Mouse (Mus musculus): ENCODE measurements around the gene Cnr2. TPM values are rescaled to one million over a fixed set of nuclear protein-coding genes. Genes with fewer than 3 reads are reported as not detected.
A peak's percentile ranks its signal among the peaks of the same experiment; 100 is the strongest.

The Cnr2 gene
- total and polyA plus RNA-seq, 3 experiments = 0.23 to 0.88 (median 0.59) TPM

DNA sequence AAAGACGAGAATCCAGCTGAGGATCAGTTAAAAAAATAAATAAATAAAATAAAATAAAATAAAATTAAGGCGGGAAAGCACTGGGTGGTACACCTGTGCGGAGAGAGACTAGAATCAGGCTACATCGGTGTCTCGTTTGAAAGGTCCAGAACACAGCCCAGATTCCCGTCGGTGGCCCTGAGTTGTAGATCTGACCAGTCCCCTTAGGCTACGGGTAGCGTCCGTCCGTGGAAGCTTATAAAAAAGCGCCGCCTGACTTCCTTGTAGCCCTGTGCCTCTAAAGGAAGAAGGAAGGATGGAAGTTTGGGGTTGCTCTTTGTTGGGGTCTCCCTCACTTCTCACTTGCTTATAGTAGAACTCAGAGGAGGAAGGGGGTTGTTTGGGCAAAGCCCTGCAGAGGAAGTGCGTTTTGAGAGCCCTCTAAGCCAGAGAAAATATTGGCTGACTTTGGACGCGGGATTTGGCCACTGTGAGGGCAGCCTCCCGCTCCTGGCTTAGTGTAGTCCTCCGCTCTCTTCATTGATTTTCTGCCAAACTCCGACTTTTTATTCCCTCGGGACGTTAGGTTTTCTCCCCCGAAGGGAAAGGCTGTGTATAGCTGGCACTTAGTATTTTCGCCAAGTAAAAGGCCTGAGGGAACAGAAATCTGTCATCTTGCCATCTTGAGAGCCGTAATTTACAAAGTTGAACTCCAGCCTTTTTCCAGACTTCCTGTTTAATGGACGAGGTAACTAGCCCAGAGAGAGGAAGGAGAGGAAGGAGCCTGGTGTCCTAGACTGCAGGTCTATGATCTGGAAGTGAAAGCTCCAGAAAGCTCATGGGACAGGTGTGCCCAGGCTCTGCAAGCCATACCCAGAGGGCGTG, 26.3 kb downstream of the Cnr2 start:
- TF ChIP-seq EP300 (IDR thresholded peaks at IDR 0.05; ENCODE audit: insufficient read depth, low read depth, low read length) (no peak), CTCF (IDR thresholded peaks at IDR 0.05) (no peak), POLR2A (IDR thresholded peaks at IDR 0.05; ENCODE audit: insufficient read depth, low read depth, low read length) (no peak)
- H3K27ac ChIP-seq = peak overlapping the region; percentile 83
- H3K4me3 ChIP-seq = peak overlapping the region; percentile 84
- H3K4me1 ChIP-seq (ENCODE audit: control insufficient read depth, insufficient read depth, low read length) = peaks cover 3% of the 10 kb centered on the region
- intact Hi-C loops (cut with DNase I) = loop anchor here (2.0 to 5.0 kb wide), 3 partner anchors 25 to 119 kb away; partner anchors contain the start of genes Gale and Hmgcl
- H3K27me3 ChIP-seq (ENCODE audit: control insufficient read depth, insufficient read depth, low read length) = no peaks in the 10 kb centered on the region
- H3K79me2 ChIP-seq (replicated peaks; ENCODE audit: control insufficient read depth, insufficient read depth, low read length) = no peaks in the 10 kb centered on the region
- WGBS = 7% methylated on average over 26 of the region's 26 CpGs
- peak; percentile 52 for DNase-seq
- H3K36me3 ChIP-seq (ENCODE audit: control insufficient read depth, insufficient read depth, low read length) = no peaks in the 10 kb centered on the region
- H3K9ac ChIP-seq (ENCODE audit: low read depth, low read length) = peak overlapping the region; percentile 82

DNA sequence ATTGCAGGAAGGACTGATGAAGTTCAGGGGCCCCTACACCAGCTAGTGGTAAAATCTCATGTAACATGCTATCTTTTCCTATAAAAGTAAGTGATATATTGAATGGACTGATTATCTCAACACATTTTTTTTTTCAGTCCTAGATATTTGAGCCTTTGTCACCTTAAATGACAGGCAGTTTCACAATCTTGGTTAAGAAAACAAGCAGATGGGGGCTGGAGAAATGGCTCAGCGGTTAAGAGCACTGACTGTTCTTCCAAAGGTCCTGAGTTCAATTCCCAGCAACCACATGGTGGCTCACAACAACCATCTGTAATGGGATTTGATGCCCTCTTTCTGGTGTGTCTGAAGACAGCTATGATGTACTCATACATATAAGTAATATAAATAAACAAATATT, 27.0 kb downstream of the Cnr2 start:
- peaks cover 3% of the 10 kb centered on the region for H3K4me1 ChIP-seq (ENCODE audit: control insufficient read depth, insufficient read depth, low read length)
- DNase-seq = no peak
- H3K79me2 ChIP-seq (replicated peaks; ENCODE audit: control insufficient read depth, insufficient read depth, low read length) = no peaks in the 10 kb centered on the region
- peak overlapping the region; percentile 84; the same call in 1 of the 2 replicates for H3K4me3 ChIP-seq
- TF ChIP-seq EP300 (IDR thresholded peaks at IDR 0.05; ENCODE audit: insufficient read depth, low read depth, low read length) = no peak
- TF ChIP-seq POLR2A (IDR thresholded peaks at IDR 0.05; ENCODE audit: insufficient read depth, low read depth, low read length) = no peak
- no peak for TF ChIP-seq CTCF (IDR thresholded peaks at IDR 0.05)
- H3K9ac ChIP-seq (ENCODE audit: low read depth, low read length) = no peak overlapping the region
- peak overlapping the region; percentile 83 for H3K27ac ChIP-seq
- WGBS = 76% methylated on average over 1 of the region's 1 CpGs
- no peaks in the 10 kb centered on the region for H3K27me3 ChIP-seq (ENCODE audit: control insufficient read depth, insufficient read depth, low read length)
- intact Hi-C loops (cut with DNase I) = loop anchor here (5.0 kb wide), 1 partner anchor 120 kb away; no protein-coding TSS in a partner anchor
- H3K36me3 ChIP-seq (ENCODE audit: control insufficient read depth, insufficient read depth, low read length) = no peaks in the 10 kb centered on the region

- H3K27ac ChIP-seq = no peak overlapping the region
- TF ChIP-seq POLR2A (IDR thresholded peaks at IDR 0.05; ENCODE audit: insufficient read depth, low read depth, low read length) (no peak), EP300 (IDR thresholded peaks at IDR 0.05; ENCODE audit: insufficient read depth, low read depth, low read length) (no peak), CTCF (IDR thresholded peaks at IDR 0.05) (no peak)
- H3K79me2 ChIP-seq (replicated peaks; ENCODE audit: control insufficient read depth, insufficient read depth, low read length) = no peaks in the 10 kb centered on the region
- H3K4me3 ChIP-seq = no peak overlapping the region
- no peak for DNase-seq
- H3K27me3 ChIP-seq (ENCODE audit: control insufficient read depth, insufficient read depth, low read length) = no peaks in the 10 kb centered on the region
- intact Hi-C loops (cut with DNase I) = loop anchor here (5.0 kb wide), 1 partner anchor 122 kb away; no protein-coding TSS in a partner anchor
- peaks cover 2% of the 10 kb centered on the region; the same call in 1 of the 2 replicates for H3K4me1 ChIP-seq (ENCODE audit: control insufficient read depth, insufficient read depth, low read length)
- no peaks in the 10 kb centered on the region for H3K36me3 ChIP-seq (ENCODE audit: control insufficient read depth, insufficient read depth, low read length)
- no peak overlapping the region for H3K9ac ChIP-seq (ENCODE audit: low read depth, low read length)
- WGBS = 83% methylated on average over 2 of the region's 2 CpGs
Observed at GRCm38 (mm10) chr4:135924418-135924817, 29.2 kb downstream of the Cnr2 start.

GRCm38 (mm10) chr4:135925341-135925740, 30.1 kb downstream of the Cnr2 start:
- no peak for DNase-seq
- Histone ChIP-seq H3K4me3 (no peak overlapping the region), H3K36me3 (ENCODE audit: control insufficient read depth, insufficient read depth, low read length) (no peaks in the 10 kb centered on the region), H3K79me2 (replicated peaks; ENCODE audit: control insufficient read depth, insufficient read depth, low read length) (no peaks in the 10 kb centered on the region), H3K27ac (no peak overlapping the region), H3K4me1 (ENCODE audit: control insufficient read depth, insufficient read depth, low read length) (peaks cover 2% of the 10 kb centered on the region; the same call in 1 of the 2 replicates), H3K9ac (ENCODE audit: low read depth, low read length) (no peak overlapping the region), H3K27me3 (ENCODE audit: control insufficient read depth, insufficient read depth, low read length) (no peaks in the 10 kb centered on the region)
- no peak for TF ChIP-seq CTCF (IDR thresholded peaks at IDR 0.05)
- no peak for TF ChIP-seq POLR2A (IDR thresholded peaks at IDR 0.05; ENCODE audit: insufficient read depth, low read depth, low read length)
- no peak for TF ChIP-seq EP300 (IDR thresholded peaks at IDR 0.05; ENCODE audit: insufficient read depth, low read depth, low read length)
- WGBS = 88% methylated on average over 5 of the region's 5 CpGs
- intact Hi-C loops (cut with DNase I) = no loop called here

DNA sequence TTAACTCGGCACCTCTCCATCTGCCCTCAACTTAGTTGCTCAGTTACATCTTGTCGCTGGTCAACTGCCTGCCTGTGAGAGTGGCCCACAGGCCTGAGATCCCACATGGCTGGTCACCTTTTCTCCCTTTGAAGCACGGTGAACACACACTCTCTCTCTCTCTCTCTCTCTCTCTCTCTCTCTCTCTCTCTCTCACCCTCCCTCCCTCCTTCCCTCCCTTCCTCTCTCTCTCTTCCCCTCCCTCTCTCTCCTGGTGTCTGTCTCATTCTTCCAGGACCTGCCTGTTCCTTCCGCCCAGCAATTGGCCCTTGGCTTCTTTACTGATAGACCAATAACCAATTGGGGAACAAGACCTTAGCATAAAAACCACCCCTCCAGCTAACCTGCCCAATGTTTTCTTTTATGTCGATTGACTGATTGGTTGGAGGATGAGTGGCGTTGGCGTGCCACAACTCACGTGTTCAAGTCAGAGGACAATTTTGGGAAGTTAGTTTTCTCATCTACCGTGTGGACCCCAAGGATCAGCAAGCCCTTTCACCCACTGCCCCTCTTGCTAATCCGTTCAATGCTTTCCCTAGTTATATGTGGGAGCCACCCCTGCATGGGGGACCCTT, 31.1 kb downstream of the Cnr2 start:
- Histone ChIP-seq H3K27ac (no peak overlapping the region), H3K4me1 (ENCODE audit: control insufficient read depth, insufficient read depth, low read length) (peaks cover 2% of the 10 kb centered on the region; the same call in 1 of the 2 replicates), H3K27me3 (ENCODE audit: control insufficient read depth, insufficient read depth, low read length) (no peaks in the 10 kb centered on the region), H3K36me3 (ENCODE audit: control insufficient read depth, insufficient read depth, low read length) (no peaks in the 10 kb centered on the region), H3K4me3 (no peak overlapping the region), H3K9ac (ENCODE audit: low read depth, low read length) (no peak overlapping the region), H3K79me2 (replicated peaks; ENCODE audit: control insufficient read depth, insufficient read depth, low read length) (no peaks in the 10 kb centered on the region)
- intact Hi-C loops (cut with DNase I) = no loop called here
- TF ChIP-seq CTCF (IDR thresholded peaks at IDR 0.05) (no peak), POLR2A (IDR thresholded peaks at IDR 0.05; ENCODE audit: insufficient read depth, low read depth, low read length) (no peak), EP300 (IDR thresholded peaks at IDR 0.05; ENCODE audit: insufficient read depth, low read depth, low read length) (no peak)
- DNase-seq = no peak
- WGBS = 83% methylated on average over 10 of the region's 10 CpGs
